Mouse (Mus musculus) adrenal gland, postnatal 36 days (tissue): ENCODE results near the gene Zbtb8b. TPM values are rescaled to one million over a fixed set of nuclear protein-coding genes. Genes with fewer than 3 reads are reported as not detected.
"Not testable (repeated sequence)": the region's sequence is repeated elsewhere in the genome, so short reads cannot be mapped to it uniquely, and the experiment has no call there.

Experiments used
- DNase-seq, 2 experiments: peaks; one replicate each; pipeline ENCODE4 v3.0.0; 2021; ENCODE audit warnings: mixed read lengths in 1 of 2
- total RNA-seq, 2 experiments: library from RNA; stranded (reverse); gene quantifications; 2 replicates each; pipeline ENCODE4 v1.2.3; 2021

Zbtb8b gene
- total RNA-seq, 2 experiments from 2014 or later, result 0.10 to 0.13 TPM

- no peak for DNase-seq
These were observed 24.8 kb downstream of the Zbtb8b start for GRCm38 (mm10) chr4:129415892-129416291.

- DNase-seq, result no peak
These were observed 29.7 kb downstream of the Zbtb8b start for GRCm38 (mm10) chr4:129410991-129411390.

GRCm38 (mm10) chr4:129410532-129410931 lies 30.1 kb downstream of the Zbtb8b start:
- DNase-seq, result not testable (repeated sequence)

- peak; percentile 80 to 82 for DNase-seq
These were observed 34.2 kb downstream of the Zbtb8b start for GRCm38 (mm10) chr4:129406447-129406846.

GRCm38 (mm10) chr4:129399813-129400212 lies 40.8 kb downstream of the Zbtb8b start:
- DNase-seq, result no peak

GRCm38 (mm10) chr4:129396960-129397359 lies 43.7 kb downstream of the Zbtb8b start:
- no peak for DNase-seq

- DNase-seq, result no peak
These were observed 46.4 kb downstream of the Zbtb8b start for GRCm38 (mm10) chr4:129394089-129394870.

GRCm38 (mm10) chr4:129390936-129391557 lies 49.6 kb downstream of the Zbtb8b start:
- DNase-seq, result no peak

GRCm38 (mm10) chr4:129390216-129390743 lies 50.4 kb downstream of the Zbtb8b start:
- DNase-seq, result no peak

- DNase-seq, result no peak
These were observed 52.2 kb downstream of the Zbtb8b start for GRCm38 (mm10) chr4:129388404-129388803.

GRCm38 (mm10) chr4:129386989-129387388 lies 53.7 kb downstream of the Zbtb8b start:
- DNase-seq, result no peak

- DNase-seq, result no peak
These were observed 54.2 kb downstream of the Zbtb8b start for GRCm38 (mm10) chr4:129386269-129386946.

GRCm38 (mm10) chr4:129385685-129386084 lies 55.0 kb downstream of the Zbtb8b start:
- DNase-seq, result no peak

- DNase-seq, result peak in 1 of 2 experiments; percentile 19
These were observed 56.2 kb downstream of the Zbtb8b start for GRCm38 (mm10) chr4:129384440-129384839.

GRCm38 (mm10) chr4:129383586-129383985 lies 57.1 kb downstream of the Zbtb8b start:
- DNase-seq, result no peak

- DNase-seq, result no peak
These were observed 58.2 kb downstream of the Zbtb8b start for GRCm38 (mm10) chr4:129382488-129382887.

GRCm38 (mm10) chr4:129382029-129382428 lies 58.6 kb downstream of the Zbtb8b start:
- no peak for DNase-seq

- no peak for DNase-seq
These were observed 59.5 kb downstream of the Zbtb8b start for GRCm38 (mm10) chr4:129381148-129381547.

- no peak for DNase-seq
These were observed 60.8 kb downstream of the Zbtb8b start for GRCm38 (mm10) chr4:129379805-129380204.

GRCm38 (mm10) chr4:129377601-129378390 lies 62.9 kb downstream of the Zbtb8b start, which contains the start of gene Zbtb8a:
Gene Zbtb8a (minus strand): TSS chr4:129378116.
- DNase-seq, result peak; percentile 55 to 72

GRCm38 (mm10) chr4:129376961-129377545 lies 63.6 kb downstream of the Zbtb8b start:
- DNase-seq, result peak; percentile 58 to 74
